Mouse (Mus musculus): ENCODE data around the gene Lsamp. TPM values are rescaled to one million over a fixed set of nuclear protein-coding genes. Genes with fewer than 3 reads are reported as not detected.

Gene Lsamp
- total RNA-seq, 2 experiments from 2014 or later: 1.4 TPM

DNA sequence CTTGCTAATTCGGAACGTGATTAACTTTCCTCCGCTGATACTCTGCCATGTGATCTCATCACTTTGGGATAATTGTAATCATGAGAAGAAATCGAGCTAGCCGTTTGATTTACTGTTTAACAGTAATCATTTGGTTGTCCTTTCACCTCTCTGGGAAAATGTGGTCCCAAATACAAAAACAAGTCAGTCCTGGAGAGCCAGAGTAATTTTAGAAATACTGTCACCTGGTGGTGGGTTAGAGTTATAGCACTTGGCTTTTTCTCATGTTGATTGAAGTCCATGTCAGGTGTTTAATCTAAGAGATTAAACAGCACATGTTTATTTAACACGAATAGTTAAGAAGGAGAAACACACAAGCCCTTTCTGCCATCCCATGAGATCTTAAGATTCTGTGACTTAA is 1851.6 kb downstream of the Lsamp start:
- intact Hi-C loops (cut with DNase I): loop anchor here (2.0 to 10.0 kb wide), 3 partner anchors 143 to 577 kb away; no protein-coding TSS in a partner anchor
- no peak for DNase-seq

DNA sequence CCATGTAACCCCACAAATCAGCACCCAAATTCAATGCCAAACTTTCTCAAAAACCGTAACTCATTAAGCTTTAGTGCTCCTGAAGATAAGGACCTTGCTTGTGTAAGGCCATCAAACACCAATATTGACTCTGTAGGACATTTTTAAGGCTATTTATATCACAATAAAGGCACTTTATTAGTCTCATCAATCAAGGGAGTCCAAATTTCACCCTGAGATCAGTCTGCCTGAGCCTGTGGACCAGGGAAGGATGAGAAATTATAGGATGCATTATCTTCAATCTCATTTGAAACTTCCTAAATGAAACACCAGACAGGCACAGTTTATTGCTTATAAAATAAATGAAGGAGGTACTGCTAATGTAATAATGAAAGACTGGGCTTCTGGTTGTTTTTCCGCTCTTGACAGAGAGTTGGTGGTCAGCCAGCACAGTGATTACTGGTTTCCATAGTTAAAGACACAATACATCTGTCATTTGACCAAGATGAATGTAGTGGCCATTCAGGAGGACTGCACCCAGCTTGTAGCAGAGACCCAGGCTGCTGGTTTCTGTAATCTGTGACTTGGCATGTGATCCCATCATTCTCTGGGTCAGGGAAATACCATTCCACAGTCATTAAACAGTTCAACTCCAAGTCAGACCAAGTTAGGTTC is 1855.7 kb downstream of the Lsamp start:
- DNase-seq: peak in 1 of 2 experiments; percentile 4
- intact Hi-C loops (cut with DNase I): loop anchor here (5.0 to 10.0 kb wide), 2 partner anchors 148 to 315 kb away; no protein-coding TSS in a partner anchor

- intact Hi-C loops (cut with DNase I): no loop called here
These were observed 1862.7 kb downstream of the Lsamp start for GRCm38 (mm10) chr16:41846903-41847302.

GRCm38 (mm10) chr16:41871917-41872593 is 1887.9 kb downstream of the Lsamp start:
- intact Hi-C loops (cut with DNase I): no loop called here
- DNase-seq: no peak

More at GRCm38 (mm10) chr16:41846903-41847302, 1862.7 kb downstream of the Lsamp start:
- DNase-seq: no peak

GRCm38 (mm10) chr16:41888546-41889165 is 1904.5 kb downstream of the Lsamp start:
- intact Hi-C loops (cut with DNase I): no loop called here
- no peak for DNase-seq

- intact Hi-C loops (cut with DNase I): no loop called here
- no peak for DNase-seq
These were observed 1916.6 kb downstream of the Lsamp start for GRCm38 (mm10) chr16:41900783-41901182.

DNA sequence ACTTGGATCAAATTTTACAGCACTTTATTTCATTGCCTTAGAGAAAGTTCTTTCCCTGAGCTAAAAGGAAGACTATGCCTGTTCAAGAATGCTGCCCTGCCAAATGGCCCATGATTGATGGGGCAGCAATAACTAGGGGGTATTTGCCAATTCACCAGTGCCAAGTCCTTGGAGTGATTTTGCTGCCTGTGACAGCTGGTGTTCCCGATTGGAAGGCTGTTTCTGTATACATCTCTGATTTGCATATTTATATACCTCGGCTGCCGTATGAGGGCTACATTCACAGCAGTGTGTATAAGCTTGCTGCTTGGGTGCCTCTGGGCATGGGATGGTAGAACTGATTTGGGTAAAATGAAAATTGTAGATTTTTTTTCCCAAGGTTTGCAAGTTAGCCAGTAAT is 1919.5 kb downstream of the Lsamp start:
- intact Hi-C loops (cut with DNase I): no loop called here
- DNase-seq: no peak

- intact Hi-C loops (cut with DNase I): no loop called here
- DNase-seq: no peak
These were observed 1928.5 kb downstream of the Lsamp start for GRCm38 (mm10) chr16:41912584-41913193.

GRCm38 (mm10) chr16:41913346-41913745 is 1929.2 kb downstream of the Lsamp start:
- intact Hi-C loops (cut with DNase I): no loop called here
- DNase-seq: no peak

- intact Hi-C loops (cut with DNase I): no loop called here
- no peak for DNase-seq
These were observed 1932.2 kb downstream of the Lsamp start for GRCm38 (mm10) chr16:41916342-41916741.

DNA sequence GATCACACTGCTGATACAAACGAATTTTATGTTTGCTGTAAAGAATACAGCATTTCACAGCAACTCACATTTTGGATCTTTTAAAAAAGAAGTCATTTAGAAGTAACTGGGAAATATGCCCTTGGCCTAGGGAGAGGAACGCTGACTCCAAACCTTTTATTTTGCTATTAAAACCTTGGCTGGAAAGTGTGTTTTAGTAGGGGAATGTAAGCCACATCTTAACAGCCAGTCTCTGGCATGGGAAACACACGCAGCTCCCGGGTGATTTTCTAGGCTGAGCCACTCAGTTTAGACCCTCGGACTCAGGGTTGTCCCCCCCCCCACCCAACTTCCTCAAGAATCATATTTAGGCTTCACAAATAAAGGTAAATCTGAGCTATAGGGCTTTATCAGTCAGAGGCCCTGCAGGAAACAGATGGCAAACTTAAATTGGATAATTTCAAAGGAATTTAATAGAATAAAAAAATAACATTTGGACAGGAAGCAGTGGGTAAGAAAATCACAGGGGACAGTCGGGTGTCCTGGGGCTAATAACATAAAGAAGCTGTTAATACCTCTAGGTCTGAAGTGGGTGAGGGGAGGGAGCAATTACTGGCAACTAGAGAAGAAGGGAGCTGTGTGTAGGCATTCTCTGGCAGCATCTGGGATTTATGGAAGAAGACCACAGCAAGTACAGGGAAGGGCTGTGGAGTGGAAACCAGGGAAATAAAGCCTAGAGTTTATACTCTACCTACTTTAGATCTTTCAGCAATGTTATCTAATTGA is 1933.1 kb downstream of the Lsamp start:
- intact Hi-C loops (cut with DNase I): no loop called here
- no peak for DNase-seq

- intact Hi-C loops (cut with DNase I): no loop called here
- DNase-seq: no peak
These were observed 1945.4 kb downstream of the Lsamp start for GRCm38 (mm10) chr16:41929546-41929945.

GRCm38 (mm10) chr16:41935701-41936100 is 1951.5 kb downstream of the Lsamp start:
- intact Hi-C loops (cut with DNase I): no loop called here
- no peak for DNase-seq

DNA sequence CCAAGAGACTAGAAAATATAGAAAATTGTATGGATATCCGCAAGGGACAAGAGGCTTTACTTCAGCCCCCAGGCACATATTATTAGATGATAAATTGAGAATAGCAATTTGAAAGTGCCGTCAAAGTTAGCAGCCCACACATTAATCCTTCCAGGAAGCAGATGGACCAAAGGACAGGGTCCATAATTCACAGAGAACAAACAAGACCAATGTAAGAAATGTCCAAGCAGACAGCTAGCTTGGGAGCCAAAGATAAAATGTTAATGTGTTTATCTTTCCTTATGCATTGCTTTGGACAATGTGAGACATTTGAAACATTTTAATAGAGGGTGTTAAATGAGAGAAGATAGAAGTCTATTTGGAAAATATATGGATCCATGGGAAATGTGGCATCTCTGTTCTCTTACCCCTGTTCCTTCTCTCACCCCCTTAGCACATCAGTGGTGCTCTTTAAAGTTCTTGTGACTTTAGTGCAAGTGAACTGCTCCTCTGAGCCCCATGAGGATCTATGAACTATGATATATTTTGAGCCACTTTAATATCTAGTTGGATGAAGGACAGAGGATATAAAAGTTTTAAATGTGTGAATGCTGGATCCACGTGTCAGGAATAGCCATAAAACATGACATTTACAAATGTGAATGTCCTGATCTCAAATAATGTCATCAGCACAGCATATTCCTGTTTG is 1952.9 kb downstream of the Lsamp start:
- intact Hi-C loops (cut with DNase I): no loop called here
- no peak for DNase-seq

DNA sequence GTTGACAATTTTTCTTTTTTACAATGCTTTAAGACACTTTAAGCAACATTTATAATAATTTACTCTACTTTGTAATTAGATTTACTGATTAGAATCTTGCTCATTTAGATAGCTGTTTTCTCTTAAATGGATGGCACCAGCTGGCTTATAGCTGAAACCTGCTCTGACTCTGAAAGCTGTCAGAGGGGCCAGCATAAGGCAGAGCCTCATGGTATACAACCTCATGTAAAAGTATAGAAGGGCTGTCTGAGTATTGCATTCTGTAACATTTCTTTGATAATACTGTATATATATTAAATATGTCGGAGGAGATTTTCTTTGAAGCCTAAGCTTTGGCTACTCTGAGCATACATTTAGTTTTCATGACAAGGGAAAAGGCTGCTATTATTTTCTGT is 1953.4 kb downstream of the Lsamp start:
- intact Hi-C loops (cut with DNase I): no loop called here
- DNase-seq: no peak

GRCm38 (mm10) chr16:41938258-41938657 is 1954.1 kb downstream of the Lsamp start:
- DNase-seq: no peak
- intact Hi-C loops (cut with DNase I): no loop called here

GRCm38 (mm10) chr16:41941591-41942315 is 1957.6 kb downstream of the Lsamp start:
- intact Hi-C loops (cut with DNase I): no loop called here
- DNase-seq: no peak

DNA sequence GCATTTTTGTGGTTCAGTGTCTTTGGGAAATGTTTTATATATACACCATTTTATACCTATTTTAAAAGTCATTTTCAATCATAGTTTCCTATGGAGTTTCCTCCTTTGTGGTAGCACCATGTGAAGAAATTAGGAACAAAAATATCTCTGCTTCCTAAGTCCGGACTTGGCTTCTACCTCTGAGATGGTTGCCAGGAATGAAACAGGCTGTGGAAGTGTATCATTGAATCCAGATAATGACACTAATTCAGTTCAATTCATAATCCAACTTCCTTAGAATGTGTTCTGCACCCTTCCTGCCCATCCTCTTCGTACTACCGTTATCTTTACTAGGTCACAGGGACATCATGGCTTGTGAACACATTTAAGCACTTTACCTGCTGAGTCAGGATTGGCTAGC is 1973.7 kb downstream of the Lsamp start:
- no peak for DNase-seq
- intact Hi-C loops (cut with DNase I): no loop called here

DNA sequence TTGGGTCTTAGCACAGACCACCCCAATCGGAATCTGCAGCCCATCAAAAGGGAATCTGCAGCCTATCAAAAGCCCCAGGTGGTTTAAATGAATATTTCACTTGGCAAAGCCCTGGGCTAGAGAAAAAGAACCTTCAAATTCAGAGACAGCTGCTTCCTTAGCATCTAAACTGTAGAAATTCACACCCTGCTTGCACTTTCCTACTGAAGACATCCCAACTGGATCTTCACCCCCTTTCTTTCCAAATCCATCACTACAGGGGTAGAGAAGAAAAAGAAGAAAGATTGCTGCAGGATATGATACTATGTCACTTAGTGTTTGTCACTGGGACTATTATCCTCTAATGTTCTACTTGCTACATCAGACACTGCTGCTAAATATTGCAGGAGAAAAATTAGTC is 1981.5 kb downstream of the Lsamp start:
- no peak for DNase-seq
- intact Hi-C loops (cut with DNase I): no loop called here

Data from heart, postnatal 14 days (tissue).